Mouse (Mus musculus): ENCODE measurements around the gene Tmcc3.

The Tmcc3 gene

DNA sequence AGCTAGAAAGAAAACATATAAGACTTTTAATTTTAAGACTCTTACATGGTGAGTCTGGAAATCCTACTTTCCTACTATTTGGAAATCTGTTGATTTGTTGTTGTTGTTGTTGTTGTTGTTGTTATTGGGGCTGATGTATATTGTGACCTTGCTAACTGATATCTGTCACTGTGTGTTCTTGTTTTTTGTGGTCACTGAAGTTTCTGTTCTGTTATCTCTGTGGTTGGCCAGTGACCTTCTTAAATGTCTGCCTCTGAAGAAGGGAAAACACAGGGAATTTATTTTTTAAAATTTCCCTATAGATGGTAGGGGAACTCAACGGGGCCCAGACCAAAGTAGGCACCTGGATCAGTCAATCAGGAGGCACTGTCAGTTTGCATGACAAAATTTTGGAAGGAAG, 48.9 kb downstream of the Tmcc3 start:
- DNase-seq (ENCODE audit: low spot score in 2 of 2), result no peak

- no peak for DNase-seq (ENCODE audit: low spot score in 2 of 2)
These were observed 59.5 kb downstream of the Tmcc3 start for GRCm38 (mm10) chr10:94371293-94371692.

- no peak for DNase-seq (ENCODE audit: low spot score in 2 of 2)
These were observed 65.2 kb downstream of the Tmcc3 start for GRCm38 (mm10) chr10:94376941-94377340.

DNA sequence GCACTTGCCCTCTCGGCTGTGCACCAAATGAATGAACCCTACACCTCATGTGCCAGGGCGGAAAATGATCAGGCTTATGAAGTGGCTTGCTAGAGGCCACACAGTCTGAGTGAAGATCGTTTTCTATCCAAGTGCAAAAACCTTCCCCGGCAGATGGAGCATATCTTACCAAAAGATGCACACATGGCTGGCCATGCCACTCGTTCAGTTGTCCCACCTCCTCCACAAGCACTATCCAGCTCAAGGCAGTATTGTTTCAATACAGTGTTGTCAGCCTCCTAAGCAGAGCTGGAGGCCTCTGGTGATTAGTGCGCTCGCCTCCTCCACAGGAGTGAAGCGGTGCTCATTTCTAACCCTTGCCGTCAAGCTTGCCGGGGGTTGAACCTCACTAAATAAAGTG, 66.1 kb downstream of the Tmcc3 start:
- no peak for DNase-seq (ENCODE audit: low spot score in 2 of 2)

- DNase-seq (ENCODE audit: low spot score in 2 of 2), result peak; percentile 61 to 82
These were observed 66.6 kb downstream of the Tmcc3 start for GRCm38 (mm10) chr10:94378383-94378782.

DNA sequence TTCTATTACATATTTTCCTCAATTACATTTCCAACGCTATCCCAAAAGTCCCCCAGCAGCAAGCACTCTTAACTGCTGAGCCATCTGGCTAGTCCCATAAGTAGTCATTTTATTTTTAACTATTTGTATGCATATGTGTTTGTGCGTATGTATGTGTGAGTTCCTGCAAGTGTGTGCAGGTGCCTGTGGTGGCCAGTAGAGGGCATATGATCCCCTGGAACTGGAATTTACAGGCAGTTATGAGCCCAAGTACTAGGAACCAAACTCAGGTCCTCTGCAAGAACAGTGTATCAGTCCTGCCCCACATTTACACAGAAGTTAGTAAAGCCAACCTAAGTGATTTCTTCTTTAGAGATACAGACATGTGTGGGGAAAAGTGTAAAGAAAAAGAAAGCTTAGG, 68.3 kb downstream of the Tmcc3 start:
- no peak for DNase-seq (ENCODE audit: low spot score in 2 of 2)

DNA sequence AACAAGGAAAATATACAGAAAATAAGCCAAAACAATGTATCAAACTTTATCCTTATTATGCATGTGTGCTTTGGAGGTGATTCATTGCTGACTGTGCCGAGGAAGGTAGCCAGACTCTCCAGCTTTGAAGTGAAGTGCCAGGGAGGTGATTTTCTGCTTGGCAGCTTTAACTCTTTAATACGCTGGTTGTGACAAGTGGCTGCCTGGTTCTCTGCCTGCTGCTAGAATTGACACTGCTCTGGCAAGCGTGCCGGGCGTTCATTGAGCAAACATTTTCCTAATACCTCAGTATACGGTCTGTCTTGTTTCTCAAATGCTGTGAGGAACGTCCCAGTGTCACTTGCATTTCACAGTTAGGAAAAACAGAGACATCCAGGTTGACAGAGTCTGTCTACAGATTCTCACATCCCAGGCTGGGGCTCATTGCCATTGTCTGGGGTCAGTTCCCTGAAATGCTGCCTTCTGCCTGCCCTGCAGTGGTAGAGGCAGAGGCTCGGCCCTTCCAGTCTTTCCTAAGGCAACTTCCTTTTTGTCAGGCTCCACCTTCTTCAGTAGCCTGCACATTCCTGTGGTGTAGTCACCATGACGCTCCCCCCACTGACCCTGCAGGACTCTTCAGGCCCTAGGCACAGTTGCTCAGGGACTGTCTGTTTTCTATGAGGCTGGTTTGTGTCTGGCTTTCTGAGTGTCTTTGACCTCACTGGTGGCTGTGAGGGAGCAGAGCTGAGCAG, 69.1 kb downstream of the Tmcc3 start:
- DNase-seq (ENCODE audit: low spot score in 2 of 2), result peak in 1 of 2 experiments; percentile 4

GRCm38 (mm10) chr10:94381393-94381740, 69.6 kb downstream of the Tmcc3 start:
- DNase-seq (ENCODE audit: low spot score in 2 of 2), result no peak

DNA sequence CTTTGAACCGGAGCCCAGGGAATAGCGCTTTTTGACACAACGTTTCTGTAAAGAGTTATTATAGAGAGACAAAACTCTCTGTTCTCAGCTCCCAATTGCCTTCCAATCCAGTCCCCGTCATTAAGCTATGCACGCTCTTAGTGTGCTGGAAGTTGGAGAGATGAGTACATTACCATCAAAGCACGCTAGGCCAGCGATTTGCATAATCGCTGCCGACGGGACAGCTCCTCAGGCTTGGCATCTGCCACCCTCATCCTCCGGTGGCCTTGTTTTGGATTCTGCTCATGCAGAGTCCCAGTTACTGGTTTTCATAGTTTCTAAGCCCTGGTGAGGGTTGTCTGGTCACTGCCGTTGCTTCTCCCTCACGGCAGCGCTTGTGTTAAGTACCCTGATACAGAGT, 70.9 kb downstream of the Tmcc3 start:
- DNase-seq (ENCODE audit: low spot score in 2 of 2), result no peak

- no peak for DNase-seq (ENCODE audit: low spot score in 2 of 2)
These were observed 71.8 kb downstream of the Tmcc3 start for GRCm38 (mm10) chr10:94383565-94383964.

DNA sequence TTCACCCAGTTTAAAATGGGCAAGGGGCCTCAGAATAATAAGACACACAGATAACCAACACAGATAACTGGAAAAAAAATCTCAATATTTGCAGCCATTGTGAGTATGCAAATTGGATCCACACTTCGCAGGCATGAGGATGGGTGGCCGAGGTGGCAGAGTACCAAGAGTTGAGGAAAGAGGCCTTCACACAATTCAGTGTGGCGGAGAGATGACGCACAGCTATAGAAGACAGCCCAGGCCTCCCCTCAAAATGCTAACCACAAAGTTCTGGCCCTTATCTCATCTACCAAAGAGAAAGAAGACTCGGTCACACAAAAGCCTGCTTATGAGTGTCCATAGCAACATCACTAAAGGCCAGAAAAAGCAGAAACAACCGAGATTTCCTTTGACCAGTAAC, 77.5 kb downstream of the Tmcc3 start:
- no peak for DNase-seq (ENCODE audit: low spot score in 2 of 2)

GRCm38 (mm10) chr10:94391049-94391448, 79.3 kb downstream of the Tmcc3 start:
- no peak for DNase-seq (ENCODE audit: low spot score in 2 of 2)

- DNase-seq (ENCODE audit: low spot score in 2 of 2), result no peak
These were observed 82.5 kb downstream of the Tmcc3 start for GRCm38 (mm10) chr10:94394286-94394685.

GRCm38 (mm10) chr10:94397833-94398596, 86.3 kb downstream of the Tmcc3 start:
- peak; percentile 15 to 71 for DNase-seq (ENCODE audit: low spot score in 2 of 2)

DNA sequence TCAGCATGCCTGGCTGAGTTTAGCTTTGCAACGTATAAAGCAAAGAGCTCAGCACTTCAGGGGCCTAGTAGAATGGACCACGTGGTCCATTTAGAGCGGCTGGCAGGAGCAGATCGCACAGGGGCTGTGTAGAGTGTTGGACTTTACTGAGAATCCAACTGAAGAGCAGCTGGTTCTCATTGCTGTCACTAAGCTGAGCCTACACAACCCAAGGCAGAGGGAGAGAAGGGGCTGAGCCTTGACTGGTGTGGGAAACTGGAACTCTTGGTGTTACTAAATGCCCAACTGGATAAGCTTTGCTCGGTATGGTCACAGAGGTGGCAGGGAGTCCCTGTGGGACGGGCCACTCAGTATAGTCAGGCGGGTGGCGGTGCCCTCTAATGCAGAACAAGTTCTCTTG, 89.1 kb downstream of the Tmcc3 start:
- no peak for DNase-seq (ENCODE audit: low spot score in 2 of 2)

GRCm38 (mm10) chr10:94405456-94405855, 93.7 kb downstream of the Tmcc3 start:
- DNase-seq (ENCODE audit: low spot score in 2 of 2), result no peak

DNA sequence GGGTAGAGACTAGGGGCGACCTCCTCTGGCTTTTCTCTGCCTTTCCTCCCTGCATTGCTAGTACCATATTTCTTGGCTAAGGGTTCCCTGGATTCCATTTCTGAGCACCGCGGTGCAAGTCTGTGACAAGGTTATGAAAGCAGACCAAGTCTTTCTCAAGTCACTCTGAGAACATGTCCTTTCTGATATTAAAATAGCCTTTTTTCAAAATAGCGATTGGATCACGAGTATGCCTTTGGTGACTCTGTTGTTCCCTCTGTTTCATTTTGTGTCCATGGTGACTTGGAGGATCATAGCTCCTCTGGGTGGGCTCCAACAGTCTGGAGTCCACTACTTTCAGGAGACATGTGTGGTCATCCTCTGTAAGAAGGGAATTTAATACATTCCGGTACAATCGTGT, 95.1 kb downstream of the Tmcc3 start:
- no peak for DNase-seq (ENCODE audit: low spot score in 2 of 2)

GRCm38 (mm10) chr10:94408356-94409146, 96.8 kb downstream of the Tmcc3 start:
- DNase-seq (ENCODE audit: low spot score in 2 of 2), result peak; percentile 61 to 76

DNA sequence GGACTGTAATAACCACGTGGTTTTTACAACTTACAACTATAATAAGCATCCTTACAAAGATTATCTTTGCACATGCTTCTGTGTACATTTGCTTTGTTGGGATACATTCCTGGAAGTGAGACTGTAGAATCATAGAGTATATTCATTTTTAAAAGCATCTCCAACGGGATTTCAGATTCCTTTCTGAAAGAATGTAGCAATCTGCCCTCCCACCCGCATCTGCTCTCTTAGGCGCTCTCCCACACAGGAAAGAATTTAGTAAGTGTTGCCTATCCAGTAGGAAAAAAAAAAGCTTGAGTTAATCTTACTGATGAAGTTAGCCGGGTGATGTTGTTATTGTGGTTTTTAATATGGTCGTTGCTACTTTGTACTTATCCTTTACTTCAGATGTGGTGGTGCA, 97.9 kb downstream of the Tmcc3 start:
- no peak for DNase-seq (ENCODE audit: low spot score in 2 of 2)

GRCm38 (mm10) chr10:94411594-94411993, 99.8 kb downstream of the Tmcc3 start:
- no peak for DNase-seq (ENCODE audit: low spot score in 2 of 2)

- no peak for DNase-seq (ENCODE audit: low spot score in 2 of 2)
These were observed 102.3 kb downstream of the Tmcc3 start for GRCm38 (mm10) chr10:94413770-94414651.

Data from urinary bladder, postnatal 36 days (tissue).